Mouse (Mus musculus): Measurements from ENCODE around the gene Foxf1. TPM values are rescaled to one million over a fixed set of nuclear protein-coding genes. Genes with fewer than 3 reads are reported as not detected.

The Foxf1 gene
- 1 to 10 TPM in 1 of 2 experiments, under 1 TPM in 1; 0.92 to 1.5 TPM for total RNA-seq (2021)
- long read RNA-seq, experiment 1, transcript Foxf1-201 (2 exons, 2,415 nt), result major isoform, 6 of 6 reads
- long read RNA-seq, experiment 1, partial matches to known transcripts, result 0 of 6 reads
- long read RNA-seq, experiment 1, other reads (novel, unspliced or antisense), result 0 of 6 reads
- long read RNA-seq, experiment 2, partial matches to known transcripts, result 0 of 2 reads
- long read RNA-seq, experiment 2, other reads (novel, unspliced or antisense), result 0 of 2 reads

GRCm38 (mm10) chr8:121084210-121084951 lies at the start of gene Foxf1:
TSS of gene Foxf1 (plus strand) at chr8:121084386.
- DNase-seq (ENCODE audit: low spot score in 2 of 2), result no peak

DNA sequence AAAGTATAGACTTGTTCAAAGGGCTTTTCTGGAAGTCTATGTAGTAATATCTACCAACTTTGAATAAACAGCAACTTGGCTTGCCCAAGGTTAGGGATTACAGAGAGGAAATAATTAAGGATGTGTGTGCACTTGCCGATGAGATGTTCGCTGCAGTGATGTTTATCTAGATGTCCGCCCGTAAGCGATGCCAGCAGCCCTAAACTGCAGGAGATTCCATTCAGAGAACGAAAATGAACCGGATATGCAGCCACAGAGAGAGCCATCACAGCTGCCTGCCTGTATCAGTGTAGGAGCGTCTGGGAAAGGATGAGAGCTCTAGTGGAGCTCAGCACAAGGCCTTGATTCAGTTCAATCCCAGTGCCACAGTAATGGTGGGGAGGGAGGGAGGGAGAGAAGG lies 48.6 kb upstream of the Foxf1 start:
- no peak for DNase-seq (ENCODE audit: low spot score in 2 of 2)

DNA sequence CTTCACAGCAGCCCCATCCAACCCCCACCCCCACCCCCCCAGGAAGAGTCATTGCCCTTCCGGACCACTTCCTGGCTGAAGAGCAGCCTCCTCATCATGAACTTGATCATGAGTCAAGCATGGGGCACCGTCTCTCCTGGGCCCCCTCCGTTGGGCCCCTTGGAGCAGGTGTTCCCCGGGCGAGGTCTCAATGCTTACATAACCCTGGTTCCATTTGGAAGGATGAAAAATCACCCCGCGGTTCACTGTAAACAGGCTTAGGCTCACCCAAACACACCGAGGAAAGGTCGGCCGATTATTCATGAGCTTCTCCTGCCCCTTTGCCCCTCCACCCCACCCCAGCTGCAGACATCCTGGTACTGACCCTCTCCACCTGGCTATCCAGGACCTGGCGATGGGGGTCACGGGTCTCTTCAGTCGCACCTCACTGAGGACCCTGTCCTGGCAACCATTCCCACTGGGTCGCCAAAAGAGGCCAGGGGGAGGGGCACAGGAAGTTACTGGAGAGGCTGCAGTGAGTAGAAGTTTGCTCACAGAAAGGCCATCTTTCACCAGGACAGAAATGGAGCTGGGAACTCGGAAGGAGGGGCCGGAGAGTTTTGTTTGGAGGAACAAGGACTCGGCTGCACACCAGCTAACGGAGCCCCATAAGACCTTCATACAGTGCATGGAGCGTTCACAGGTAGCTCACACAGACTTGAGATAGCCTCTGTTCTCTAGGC lies 40.3 kb upstream of the Foxf1 start:
- DNase-seq (ENCODE audit: low spot score in 2 of 2), result no peak

DNA sequence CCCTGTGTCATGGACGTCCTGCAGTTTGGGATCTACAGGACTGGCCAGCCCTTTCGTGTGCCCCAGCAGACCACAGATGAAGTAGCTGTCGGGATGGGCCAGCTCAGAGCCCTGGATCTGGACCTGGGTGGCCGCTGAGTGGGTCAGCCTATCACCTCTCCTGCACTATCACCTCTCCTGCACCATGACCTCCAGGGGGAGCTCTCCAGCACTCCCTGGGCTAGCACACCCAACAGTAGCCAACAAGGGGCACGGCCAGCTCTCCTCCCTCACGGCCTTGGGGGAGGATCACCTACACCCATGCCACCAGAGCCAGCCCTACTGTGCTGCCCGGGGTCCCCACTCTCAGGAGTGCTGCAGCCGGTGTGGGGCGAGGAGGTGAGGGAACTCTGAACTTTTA lies 36.7 kb upstream of the Foxf1 start:
- DNase-seq (ENCODE audit: low spot score in 2 of 2), result no peak

DNA sequence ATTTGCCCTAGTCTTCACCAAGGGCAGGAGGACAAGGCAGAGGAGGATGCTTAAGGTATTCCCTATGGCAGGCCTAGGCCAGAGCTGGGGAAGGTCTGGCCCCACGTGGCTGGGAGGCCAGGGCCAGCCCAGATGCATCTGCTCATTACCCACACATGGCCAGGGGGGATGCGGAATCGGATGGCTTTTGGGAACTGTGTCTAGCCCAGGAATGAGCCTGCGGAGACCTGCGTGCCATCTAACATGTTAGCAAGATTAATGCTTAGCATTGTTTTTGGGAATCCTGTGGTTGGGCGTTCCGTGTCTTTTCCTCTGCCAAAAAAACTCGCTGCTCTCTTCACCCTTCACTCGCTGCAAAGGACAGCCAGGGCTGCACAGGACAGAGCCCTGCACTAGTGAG lies 26.1 kb upstream of the Foxf1 start:
- DNase-seq (ENCODE audit: low spot score in 2 of 2), result no peak

DNA sequence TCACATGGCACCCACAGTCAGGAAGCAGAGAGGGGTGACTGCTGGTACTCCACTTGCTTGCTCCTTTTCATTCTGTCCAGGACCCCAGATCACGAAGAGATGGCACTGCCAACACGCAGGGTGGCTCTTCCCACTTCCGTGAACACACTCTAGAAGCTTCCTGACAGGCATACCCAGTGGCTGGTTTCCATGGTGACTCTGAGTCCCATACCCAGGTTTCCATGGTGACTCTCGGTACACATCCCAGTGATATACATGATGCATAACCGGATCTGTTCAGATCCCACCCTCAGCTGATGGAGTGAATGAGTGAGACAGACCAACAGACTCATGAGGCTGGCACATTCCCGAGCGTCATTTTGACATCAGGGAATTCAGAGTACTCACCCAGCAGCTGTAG lies 25.1 kb upstream of the Foxf1 start:
- DNase-seq (ENCODE audit: low spot score in 2 of 2), result peak in 1 of 2 experiments; percentile 64

GRCm38 (mm10) chr8:121062521-121062920 lies 21.7 kb upstream of the Foxf1 start:
- peak; percentile 48 to 70 for DNase-seq (ENCODE audit: low spot score in 2 of 2)

DNA sequence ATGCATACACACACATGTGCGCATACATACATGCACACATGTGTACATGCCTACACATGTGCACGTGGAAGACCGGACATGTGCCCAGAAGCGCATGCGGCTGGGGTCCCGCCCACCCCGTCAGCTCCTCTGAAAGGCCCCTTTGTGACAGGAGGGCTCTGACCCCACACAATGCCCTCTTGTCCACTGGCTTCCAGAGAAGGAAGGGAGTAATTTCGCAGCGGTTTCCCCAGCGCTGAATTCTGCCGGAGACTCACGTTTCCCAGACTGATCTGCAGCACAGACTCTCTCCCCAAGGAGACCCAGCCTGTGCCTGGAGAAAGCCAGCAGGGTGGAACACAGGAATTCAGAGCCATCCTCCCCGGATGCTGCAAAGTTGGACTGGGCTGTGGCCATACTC lies 20.5 kb upstream of the Foxf1 start:
- no peak for DNase-seq (ENCODE audit: low spot score in 2 of 2)

GRCm38 (mm10) chr8:121071454-121071853 lies 12.7 kb upstream of the Foxf1 start:
- DNase-seq (ENCODE audit: low spot score in 2 of 2), result no peak

DNA sequence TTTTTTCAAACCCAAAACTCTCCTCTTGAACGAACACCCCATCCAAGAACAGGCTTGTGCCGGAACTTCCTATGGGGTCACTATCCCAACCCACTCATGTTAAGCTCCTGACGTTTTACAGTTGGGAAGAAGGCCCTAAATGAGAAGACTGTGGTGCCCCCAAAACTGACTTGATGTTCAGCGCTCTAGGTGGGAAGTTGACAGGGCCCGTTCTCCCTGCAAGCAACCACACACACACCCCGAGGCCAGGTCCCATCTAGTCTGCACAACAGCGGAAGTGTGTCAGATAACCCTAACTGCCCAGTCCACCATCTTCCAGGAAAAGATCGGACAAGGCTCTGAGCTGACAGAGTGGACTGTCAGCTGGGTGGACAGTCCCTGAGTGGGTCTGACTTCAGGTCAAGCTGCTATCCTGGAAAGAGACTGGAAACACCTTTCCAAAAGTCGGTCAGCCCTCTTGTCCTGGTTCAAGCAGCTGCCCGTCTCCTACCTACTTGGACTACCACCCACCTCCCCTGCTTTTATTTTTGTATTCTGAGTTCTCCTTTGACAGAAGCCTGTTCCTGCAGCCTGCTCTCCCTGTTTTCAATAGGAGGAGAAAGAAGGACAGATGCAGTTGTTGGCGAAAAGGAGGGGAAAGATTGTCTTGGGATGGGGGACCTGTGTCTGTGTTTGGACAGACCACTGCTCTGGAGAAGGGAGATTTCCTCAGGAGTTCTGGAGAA lies 11.6 kb upstream of the Foxf1 start:
- DNase-seq (ENCODE audit: low spot score in 2 of 2), result no peak

GRCm38 (mm10) chr8:121073174-121074107 lies 10.7 kb upstream of the Foxf1 start:
- DNase-seq (ENCODE audit: low spot score in 2 of 2), result no peak

GRCm38 (mm10) chr8:121074108-121074847 lies 9.9 kb upstream of the Foxf1 start:
- DNase-seq (ENCODE audit: low spot score in 2 of 2), result no peak

GRCm38 (mm10) chr8:121074848-121075145 lies 9.4 kb upstream of the Foxf1 start:
- DNase-seq (ENCODE audit: low spot score in 2 of 2), result no peak

DNA sequence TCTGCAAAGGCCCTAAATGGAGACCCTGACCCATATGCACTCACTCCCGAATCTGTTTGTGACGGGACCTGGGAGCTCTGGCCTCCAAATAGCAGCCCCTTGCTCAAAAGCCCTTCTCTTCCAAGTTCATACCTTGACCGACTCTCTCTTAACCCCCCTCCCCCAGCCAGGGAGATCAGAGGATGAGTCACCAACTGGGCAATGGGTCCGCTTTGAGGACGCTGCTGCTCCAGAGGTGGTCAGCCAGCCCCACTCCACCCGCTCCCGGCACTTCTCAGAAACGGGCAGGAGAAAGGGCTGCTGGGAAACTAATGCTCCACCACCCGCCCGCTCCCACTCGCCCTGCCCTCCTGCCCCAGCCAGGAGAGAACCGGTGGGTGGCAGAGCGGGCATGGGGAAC lies 8.2 kb upstream of the Foxf1 start:
- DNase-seq (ENCODE audit: low spot score in 2 of 2), result no peak

DNA sequence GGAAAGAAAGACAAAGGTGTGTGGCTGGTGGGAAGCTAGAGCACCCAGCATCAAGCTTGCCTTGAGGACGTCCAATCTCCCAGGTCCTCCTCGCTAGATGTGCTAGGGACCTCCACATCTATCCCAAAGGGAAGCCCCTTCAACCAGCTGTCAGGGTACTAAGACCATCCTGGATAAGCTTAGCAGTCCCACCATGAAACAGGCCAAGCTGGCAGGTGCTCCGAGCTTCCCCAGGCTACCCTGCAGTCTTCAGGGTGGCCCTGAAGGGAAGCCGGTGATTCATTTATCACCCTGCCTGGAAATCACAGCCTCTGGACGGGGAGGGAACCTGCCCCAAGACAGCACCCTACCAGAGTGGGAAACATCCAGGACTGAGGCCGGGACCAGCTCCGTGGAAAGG lies 7.6 kb upstream of the Foxf1 start:
- no peak for DNase-seq (ENCODE audit: low spot score in 2 of 2)

DNA sequence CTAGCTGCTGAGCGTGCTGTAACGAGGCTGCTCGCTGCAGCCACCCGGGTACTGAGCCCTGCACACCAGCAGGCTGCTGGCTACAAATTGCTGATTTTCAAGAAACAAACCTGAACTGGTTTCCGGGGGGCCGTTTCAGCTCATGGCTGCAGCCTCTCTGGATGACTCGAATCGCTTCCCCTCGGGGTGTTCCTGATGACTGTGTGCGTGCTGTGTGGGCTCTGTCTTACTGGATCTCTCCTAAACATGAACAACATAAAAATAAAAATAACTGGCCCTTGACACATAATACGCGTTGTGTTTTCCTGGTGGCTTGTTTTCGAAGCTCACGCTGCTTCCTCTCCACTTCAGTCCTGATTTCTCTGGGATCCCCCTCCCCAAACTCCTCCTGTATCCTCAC lies 5.5 kb upstream of the Foxf1 start:
- no peak for DNase-seq (ENCODE audit: low spot score in 2 of 2)

DNA sequence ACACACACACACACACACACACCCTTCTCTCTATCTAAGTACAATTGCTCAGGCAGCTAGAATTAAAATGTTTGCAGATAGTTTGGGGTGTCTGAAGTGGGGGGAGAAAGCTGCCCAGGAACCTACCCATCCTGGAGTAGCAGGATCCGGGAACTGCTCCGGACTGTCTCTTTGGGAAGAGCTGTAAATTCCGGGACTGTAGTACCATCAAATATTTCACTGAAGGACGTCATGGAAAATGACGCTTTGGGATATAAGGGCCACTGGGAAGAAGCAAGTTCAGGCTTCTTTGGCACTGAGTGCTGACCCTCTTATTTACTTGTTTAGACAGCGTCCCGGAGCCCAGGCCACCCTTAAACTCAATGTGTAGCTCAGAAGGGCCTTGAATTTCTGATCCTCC lies 5.0 kb upstream of the Foxf1 start:
- DNase-seq (ENCODE audit: low spot score in 2 of 2), result no peak

DNA sequence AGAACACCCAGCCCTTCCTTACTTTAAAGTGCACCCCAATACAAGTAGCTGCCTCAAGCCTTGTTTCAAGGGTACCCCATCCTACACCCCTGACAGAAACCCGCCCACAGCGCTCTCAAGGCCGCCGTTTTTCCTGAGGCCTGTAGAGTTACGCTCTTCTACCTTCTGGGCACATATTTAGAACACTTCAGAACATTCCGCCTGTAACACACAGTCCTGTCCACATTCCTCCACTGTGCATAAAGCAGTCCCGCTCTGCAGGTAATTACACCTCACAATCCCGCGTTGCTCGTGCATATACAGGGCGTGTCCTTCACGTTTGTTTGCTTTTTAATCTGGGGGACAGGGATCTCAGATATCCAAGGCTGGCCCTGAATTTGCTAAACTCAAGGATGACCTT lies 4.2 kb upstream of the Foxf1 start:
- DNase-seq (ENCODE audit: low spot score in 2 of 2), result no peak

DNA sequence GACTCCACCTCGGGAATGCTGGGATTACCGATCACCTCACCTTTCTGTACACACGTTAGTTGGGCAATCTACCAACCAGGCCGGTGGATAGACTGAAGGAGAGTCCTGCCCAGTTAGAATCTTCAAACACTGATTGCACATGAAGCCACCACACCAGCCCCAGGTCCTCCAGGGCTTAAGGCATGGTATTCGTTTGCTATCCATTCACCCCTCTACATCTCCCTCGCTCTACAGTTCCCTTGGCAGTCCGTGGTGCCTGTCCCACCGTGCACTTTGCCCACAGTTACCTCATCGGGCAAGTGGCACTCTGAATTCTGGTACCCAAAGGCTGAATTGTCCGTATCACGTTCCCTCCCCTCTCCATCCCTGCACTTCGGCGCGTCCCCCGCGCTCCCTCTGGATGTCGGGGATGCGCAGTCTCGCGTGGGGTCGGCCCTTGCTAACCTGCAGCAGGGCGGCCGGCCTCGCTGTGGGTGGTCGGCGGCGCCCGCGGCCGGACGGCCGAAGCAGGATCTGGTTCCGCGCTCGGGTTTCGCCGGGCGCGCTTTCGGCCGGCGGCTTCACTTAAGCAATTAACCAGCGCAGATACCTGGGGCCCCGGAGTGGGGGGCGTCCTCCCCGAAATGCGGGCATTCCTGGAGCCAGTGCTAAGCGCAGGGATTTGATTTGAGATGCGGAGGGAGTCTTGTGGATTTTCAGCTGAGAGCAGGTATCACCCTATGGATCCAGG lies 3.7 kb upstream of the Foxf1 start:
- DNase-seq (ENCODE audit: low spot score in 2 of 2), result no peak
